In the genomic region with DNA sequence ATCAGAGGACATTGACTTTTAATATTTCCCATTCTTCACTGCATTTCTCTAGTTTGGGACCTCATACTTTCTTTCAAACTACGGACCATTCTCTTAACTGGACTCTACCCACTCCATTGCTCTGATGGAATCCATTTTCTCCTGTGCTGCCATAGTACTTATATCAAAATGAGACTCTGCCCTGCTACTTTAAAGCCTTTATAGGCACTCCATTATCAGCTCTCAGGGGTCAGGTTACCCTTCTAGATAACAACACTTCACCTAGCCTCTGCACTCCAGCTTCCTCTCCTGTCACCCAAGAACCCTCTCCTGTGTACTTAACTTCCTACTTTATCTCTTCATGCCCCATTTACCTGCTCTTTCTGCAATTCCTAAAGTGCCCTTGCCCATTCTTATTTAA, we compare ENCODE assay signal across 8 mouse cellular contexts. TPM values are rescaled to one million over a fixed set of nuclear protein-coding genes. Genes with fewer than 3 reads are reported as not detected.
DNase-seq lines count a peak whose midpoint lies in the region; ATAC-seq and TF ChIP-seq lines count a peak whose summit lies in the region.

No protein-coding gene starts in this region.

- WGBS in liver, adult 2 months: 36% methylated on average over 1 of the region's 1 CpGs
- 71% methylated on average over 1 of the region's 1 CpGs for WGBS in limb, embryonic 12.5 days
- WGBS in neural tube, embryonic 14.5 days: 54% methylated on average over 1 of the region's 1 CpGs

- H3K4me1 ChIP-seq in liver, adult 2 months (ENCODE audit: control insufficient read depth, insufficient read depth, low read length): no peaks in the 10 kb centered on the region; the same call in 1 of the 2 replicates
- no peaks in the 10 kb centered on the region for H3K4me1 ChIP-seq in embryonic fibroblast, embryonic 13.5 days (ENCODE audit: control insufficient read depth, insufficient read depth, low read length)
- H3K4me1 ChIP-seq in limb, embryonic 12.5 days (replicated peaks): no peaks in the 10 kb centered on the region
- H3K4me1 ChIP-seq in neural tube, embryonic 14.5 days (ENCODE audit: control insufficient read depth, insufficient read depth, low read length): no peaks in the 10 kb centered on the region

- no peaks in the 10 kb centered on the region for H3K9me3 ChIP-seq in limb, embryonic 12.5 days
- H3K9me3 ChIP-seq in neural tube, embryonic 14.5 days (ENCODE audit: control insufficient read depth, low read length): no peaks in the 10 kb centered on the region

- H3K27ac ChIP-seq in liver, adult 2 months (replicated peaks; ENCODE audit: insufficient read depth, low read depth, low read length): no peak overlapping the region
- H3K27ac ChIP-seq in embryonic fibroblast, embryonic 13.5 days (ENCODE audit: insufficient read depth, low read length): no peak overlapping the region
- no peak overlapping the region for H3K27ac ChIP-seq in limb, embryonic 12.5 days
- H3K27ac ChIP-seq in neural tube, embryonic 14.5 days (ENCODE audit: low read depth, low read length): no peak overlapping the region

- no peak; the same call in 1 of the 2 replicates for ATAC-seq in limb, embryonic 12.5 days (ENCODE audit: insufficient number of reproducible peaks, insufficient read depth, low FRiP score, low TSS enrichment, low read depth)
- ATAC-seq in neural tube, embryonic 14.5 days (ENCODE audit: low read depth): no peak

- peak overlapping the region; percentile 54; the same call in 1 of the 2 replicates for H3K4me3 ChIP-seq in liver, adult 2 months (ENCODE audit: insufficient read depth, low read depth, low read length)
- H3K4me3 ChIP-seq in embryonic fibroblast, embryonic 13.5 days (ENCODE audit: insufficient read depth, low read length): peak overlapping the region; percentile 36
- H3K4me3 ChIP-seq in limb, embryonic 12.5 days (replicated peaks): peak overlapping the region; percentile 53
- peak overlapping the region; percentile 46; the same call in 1 of the 2 replicates for H3K4me3 ChIP-seq in neural tube, embryonic 14.5 days (ENCODE audit: low read depth, low read length)

- peak overlapping the region; percentile 52 for H3K4me2 ChIP-seq in limb, embryonic 12.5 days
- H3K4me2 ChIP-seq in neural tube, embryonic 14.5 days (ENCODE audit: low read depth, low read length): peak overlapping the region; percentile 45

- no peak for TF ChIP-seq POLR2A in liver, adult 2 months (IDR thresholded peaks at IDR 0.05; ENCODE audit: extremely low read depth, insufficient read depth, low read length)
- no peak for TF ChIP-seq POLR2A in embryonic fibroblast, embryonic 13.5 days (IDR thresholded peaks at IDR 0.05; ENCODE audit: low read depth, low read length)

- no peaks in the 10 kb centered on the region; the same call in 1 of the 2 replicates for H3K79me2 ChIP-seq in liver, adult 2 months (ENCODE audit: control insufficient read depth, insufficient read depth, low read length)

- no peak for TF ChIP-seq CTCF in liver, adult 2 months (IDR thresholded peaks at IDR 0.05; ENCODE audit: low read depth, low read length)
- no peak for TF ChIP-seq CTCF in embryonic fibroblast, embryonic 13.5 days (IDR thresholded peaks at IDR 0.05; ENCODE audit: borderline replicate concordance, insufficient read depth, low read length)

- H3K9ac ChIP-seq in liver, adult 2 months (ENCODE audit: low read depth, low read length): no peak overlapping the region
- no peak overlapping the region for H3K9ac ChIP-seq in limb, embryonic 12.5 days (replicated peaks)
- H3K9ac ChIP-seq in neural tube, embryonic 14.5 days (replicated peaks; ENCODE audit: low read depth, low read length): no peak overlapping the region

- DNase-seq in liver, adult 2 months (ENCODE audit: extremely low read depth, low read depth, low spot score): no peak
- DNase-seq in liver: no peak
- DNase-seq in adrenal gland, postnatal 36 days: no peak
- no peak for DNase-seq in adrenal gland, adult 2 months
- no peak for DNase-seq in cerebellum, postnatal 10 days

- H3K27me3 ChIP-seq in liver, adult 2 months (ENCODE audit: control insufficient read depth, insufficient read depth, low read length): no peaks in the 10 kb centered on the region
- H3K27me3 ChIP-seq in limb, embryonic 12.5 days: no peaks in the 10 kb centered on the region
- H3K27me3 ChIP-seq in neural tube, embryonic 14.5 days (ENCODE audit: control insufficient read depth, insufficient read depth, low read length): no peaks in the 10 kb centered on the region

- no peaks in the 10 kb centered on the region for H3K36me3 ChIP-seq in liver, adult 2 months (ENCODE audit: control insufficient read depth, insufficient read depth, low read length)
- no peaks in the 10 kb centered on the region for H3K36me3 ChIP-seq in limb, embryonic 12.5 days
- H3K36me3 ChIP-seq in neural tube, embryonic 14.5 days (ENCODE audit: control insufficient read depth, insufficient read depth, low read length): no peaks in the 10 kb centered on the region

RNA-seq across cellular contexts. Expression of a gene that starts 1.0 kb away (rescaled TPM):
- total RNA-seq in liver, adult 2 months (2014; rRNA removed): 28.8 and 38.8 TPM in 2 replicates
- 4.3 and 4.6 TPM in 2 replicates for polyA plus RNA-seq in liver, adult 2 months (2012; rRNA removed)
- 25.5 and 30.6 TPM in 2 replicates for polyA plus RNA-seq in embryonic fibroblast, embryonic 13.5 days (2011; ENCODE audit: insufficient read length, low read depth, missing spikeins)
- polyA plus RNA-seq in limb, embryonic 12.5 days (2016; fragmentation: Nextera tagmentation; extraction: Ambion mirVana): 71.0 and 72.6 TPM in 2 replicates
- 13.3 and 17.6 TPM in 2 replicates for polyA plus RNA-seq in neural tube, embryonic 14.5 days (2014; fragmentation: Nextera tagmentation; extraction: Ambion mirVana)
- total RNA-seq in adrenal gland, postnatal 36 days (2021): 10 to 100 TPM; 43.9 to 50.5 TPM
- 10 to 100 TPM; 46.1 to 46.4 TPM for total RNA-seq in adrenal gland, adult 2 months (2021)
- 0.76 and 1.2 TPM in 2 replicates for polyA plus RNA-seq in adrenal gland, adult 2 months (2012; rRNA removed)
